Mouse (Mus musculus) layer of hippocampus, adult 11-12 months (tissue): ENCODE measurements at regions not wholly inside any gene's neighbourhood (a gene's known extent, or its start where the extent isn't known, plus 50 kb on each side); places are given as distances from the start of the nearest gene placed in this dataset.

Experiments
- DNase-seq: peaks from one replicate; pipeline ENCODE4 v3.0.0; 2022; ENCODE audit warnings: low spot score

DNA sequence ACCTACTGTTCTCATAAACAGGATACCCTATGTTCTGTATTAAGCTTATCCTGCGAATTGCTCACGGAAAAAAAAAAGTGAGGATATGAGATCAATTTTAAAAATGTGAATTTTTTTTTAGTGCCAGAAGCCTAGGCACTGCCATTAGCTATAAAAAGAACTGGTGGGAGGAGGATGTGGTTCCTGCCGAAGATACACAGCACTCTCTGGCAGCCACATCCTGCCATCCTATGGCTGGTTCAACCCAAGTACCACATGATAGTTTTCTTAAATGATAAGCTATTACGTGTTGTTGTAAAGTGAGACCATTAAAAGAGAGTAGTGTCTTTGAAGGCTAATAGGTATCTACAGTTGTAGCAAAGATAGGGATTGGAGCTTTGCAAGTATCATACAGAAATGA is 58.2 kb upstream of the Ppp3ca start:
- DNase-seq, result peak; percentile 11

DNA sequence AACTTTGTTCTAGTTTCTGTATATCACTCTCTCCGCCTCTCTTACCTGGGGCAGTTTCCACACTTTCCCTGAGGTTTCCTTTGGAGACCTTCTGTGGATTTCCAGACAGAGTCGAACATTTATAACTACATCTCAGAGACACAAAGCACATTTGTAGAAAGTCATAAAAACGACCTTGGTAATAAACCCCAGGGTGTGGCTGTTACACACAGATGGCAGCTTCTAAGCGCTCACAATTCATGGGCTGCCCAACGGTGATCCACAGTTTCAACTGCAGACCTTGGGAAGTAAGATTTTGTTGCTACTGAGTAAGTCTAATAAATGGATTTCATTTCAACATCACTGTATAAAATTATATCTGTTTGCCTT is 59.4 kb upstream of the Ppp3ca start:
- DNase-seq, result no peak

- peak; percentile 3 for DNase-seq
Measured at GRCm38 (mm10) chr3:136609855-136610555, 59.9 kb upstream of the Ppp3ca start.

DNA sequence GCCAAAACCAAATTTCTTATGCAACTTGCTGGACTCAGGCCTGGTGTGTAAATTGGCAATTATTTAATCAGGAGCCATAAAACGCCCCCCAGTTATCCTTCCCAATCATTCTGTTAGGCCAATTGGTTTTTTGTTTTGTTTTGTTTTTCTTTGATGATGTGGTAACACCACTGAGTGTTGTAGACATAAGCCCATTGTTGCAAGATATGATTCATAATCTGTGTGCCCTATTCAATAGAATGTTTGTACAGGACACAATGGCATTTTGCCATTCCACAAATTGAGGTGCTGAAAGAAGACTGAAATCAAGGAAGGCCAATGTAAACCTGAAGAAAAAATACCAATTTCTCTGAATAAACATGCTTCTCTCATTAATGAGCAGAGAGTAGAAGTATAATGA is 68.2 kb upstream of the Ppp3ca start:
- DNase-seq, result no peak

- no peak for DNase-seq
Measured at GRCm38 (mm10) chr3:136583937-136584336, 86.0 kb upstream of the Ppp3ca start.

GRCm38 (mm10) chr3:136578016-136578415 is 91.9 kb upstream of the Ppp3ca start:
- no peak for DNase-seq

GRCm38 (mm10) chr3:136570517-136570916 is 99.4 kb upstream of the Ppp3ca start:
- no peak for DNase-seq

DNA sequence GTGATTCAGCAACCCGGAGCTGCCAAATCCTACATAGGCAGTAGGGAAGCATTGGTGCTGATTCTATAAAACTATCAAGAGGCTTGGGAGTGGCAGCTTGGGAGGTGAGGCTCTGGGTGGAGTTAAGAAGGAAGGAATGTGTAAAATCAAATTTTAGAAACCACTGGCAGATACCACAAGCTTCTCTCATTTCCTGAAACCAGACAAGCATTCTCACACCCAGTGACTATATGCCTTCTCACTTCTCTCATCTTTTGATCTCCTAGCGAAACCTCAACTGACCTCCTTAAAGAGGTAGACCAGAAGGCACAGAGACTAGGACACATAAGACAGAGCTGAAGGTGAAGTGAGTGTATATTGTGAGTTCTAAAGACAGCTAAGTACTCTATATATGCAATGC is 113.4 kb upstream of the Ppp3ca start:
- DNase-seq, result no peak

- DNase-seq, result no peak
Measured at GRCm38 (mm10) chr3:136549471-136549870, 120.5 kb upstream of the Ppp3ca start.

DNA sequence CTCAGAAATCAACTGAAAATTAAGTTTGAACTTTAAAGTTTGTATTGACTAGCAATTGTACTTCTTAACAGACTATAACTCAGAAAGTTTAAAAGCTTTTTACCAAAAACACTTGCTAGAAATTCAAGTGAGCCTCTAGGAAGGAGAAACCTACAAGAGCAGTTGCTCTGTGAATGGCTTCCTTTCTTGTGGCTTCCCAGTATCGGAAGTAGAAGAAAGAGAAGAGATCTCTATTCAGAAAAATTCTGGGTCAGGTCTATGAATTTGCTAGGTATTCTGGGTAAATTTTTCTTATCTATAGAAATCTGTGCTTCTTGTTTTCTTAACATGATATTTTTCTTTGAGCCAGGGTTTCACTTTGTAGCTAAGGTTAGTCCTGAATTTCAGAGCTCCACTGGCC is 138.3 kb upstream of the Ppp3ca start:
- DNase-seq, result no peak

DNA sequence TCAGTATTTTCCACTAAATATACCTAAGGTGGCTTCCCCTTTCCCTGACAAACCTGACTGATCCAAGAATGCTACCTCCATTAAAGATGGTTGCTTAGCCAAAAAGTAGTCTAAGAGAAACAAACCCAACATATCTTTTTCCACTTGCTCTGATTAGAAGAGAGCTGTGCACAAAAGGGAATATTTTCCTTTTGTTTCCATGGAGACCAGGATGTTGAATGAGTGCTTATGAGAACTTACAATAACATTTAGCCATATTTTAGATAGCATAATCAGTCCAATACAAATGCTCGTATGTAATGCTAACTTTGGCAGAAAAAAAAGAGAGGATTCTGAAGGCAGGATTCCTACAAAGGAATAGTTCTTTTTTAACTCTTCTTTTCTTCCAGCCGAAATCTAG is 161.3 kb upstream of the Ppp3ca start:
- no peak for DNase-seq

DNA sequence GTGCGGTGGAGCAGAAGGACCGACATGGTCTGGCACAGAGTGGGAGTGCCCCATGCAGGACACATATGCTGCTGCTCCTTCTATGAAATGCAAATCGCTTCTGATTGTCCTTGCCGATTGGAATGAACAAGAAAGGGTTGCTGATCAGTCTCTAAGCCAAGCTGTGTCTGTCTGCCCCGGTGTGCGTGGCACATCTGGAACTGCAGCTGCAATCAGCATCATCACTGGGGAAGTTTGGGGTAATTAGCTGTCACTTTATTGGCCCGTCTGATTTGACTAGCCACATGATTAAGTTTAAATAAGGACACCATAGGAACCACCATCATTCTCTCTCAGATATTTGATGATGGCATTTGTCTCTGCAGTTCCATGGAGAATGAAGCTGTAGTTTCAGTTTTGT is 162.9 kb upstream of the Ppp3ca start:
- DNase-seq, result no peak

- no peak for DNase-seq
Measured at GRCm38 (mm10) chr3:136494831-136495230, 169.0 kb upstream of the Bank1 start.

- no peak for DNase-seq
Measured at GRCm38 (mm10) chr3:136491683-136492082, 165.8 kb upstream of the Bank1 start.

GRCm38 (mm10) chr3:136471693-136472092 is 145.8 kb upstream of the Bank1 start:
- no peak for DNase-seq

DNA sequence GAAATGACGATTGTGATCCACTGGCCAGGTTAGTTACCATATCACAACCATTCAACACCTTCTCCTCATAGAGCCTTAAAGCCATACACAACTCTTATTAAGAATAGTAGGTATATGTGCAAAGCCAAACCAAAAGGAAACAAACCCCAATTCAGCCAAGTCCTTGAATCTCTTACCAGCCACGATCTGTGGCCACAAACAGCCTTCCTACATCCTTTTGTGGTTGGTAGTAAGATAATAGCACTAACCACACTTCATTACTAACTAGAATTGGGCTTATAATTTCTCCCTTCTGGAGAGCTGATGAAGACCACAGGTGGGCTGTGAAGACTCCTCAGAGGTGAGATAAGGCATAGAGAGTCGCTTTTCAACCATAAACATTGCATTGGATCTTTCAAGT is 136.9 kb upstream of the Bank1 start:
- no peak for DNase-seq

DNA sequence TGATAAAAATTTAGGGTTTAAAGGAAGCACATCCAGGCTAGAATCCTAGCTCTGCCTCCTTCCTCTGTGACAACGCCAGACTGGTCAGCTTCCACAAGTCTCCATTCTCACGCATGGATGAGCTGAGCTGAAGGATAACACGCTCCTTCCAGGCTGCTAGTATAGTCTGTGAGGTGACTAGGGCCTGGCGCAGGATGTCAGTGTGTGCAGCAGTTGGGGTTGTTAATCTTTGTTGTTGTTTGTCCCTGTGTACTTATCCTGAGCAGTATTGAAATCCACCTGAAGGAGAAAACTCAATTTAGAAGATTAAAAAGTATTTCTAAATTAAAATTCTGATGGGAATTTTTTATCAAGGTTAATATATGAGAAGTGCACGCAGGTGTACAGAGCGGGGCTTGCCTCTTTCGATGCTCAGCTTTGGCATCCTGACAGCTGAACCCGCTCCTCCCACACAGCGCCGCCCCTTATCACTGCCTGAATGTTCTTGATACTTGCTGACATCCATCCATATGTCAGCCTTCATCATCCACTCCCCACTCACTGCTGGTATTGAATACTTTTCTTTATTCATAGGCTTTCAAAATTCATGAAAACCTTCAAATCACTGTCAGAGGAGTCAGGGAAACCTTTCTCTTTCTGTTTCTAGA is 130.7 kb upstream of the Bank1 start:
- DNase-seq, result peak; percentile 36

- no peak for DNase-seq
Measured at GRCm38 (mm10) chr3:136455651-136456470, 130.0 kb upstream of the Bank1 start.

- DNase-seq, result no peak
Measured at GRCm38 (mm10) chr3:136454967-136455366, 129.1 kb upstream of the Bank1 start.

DNA sequence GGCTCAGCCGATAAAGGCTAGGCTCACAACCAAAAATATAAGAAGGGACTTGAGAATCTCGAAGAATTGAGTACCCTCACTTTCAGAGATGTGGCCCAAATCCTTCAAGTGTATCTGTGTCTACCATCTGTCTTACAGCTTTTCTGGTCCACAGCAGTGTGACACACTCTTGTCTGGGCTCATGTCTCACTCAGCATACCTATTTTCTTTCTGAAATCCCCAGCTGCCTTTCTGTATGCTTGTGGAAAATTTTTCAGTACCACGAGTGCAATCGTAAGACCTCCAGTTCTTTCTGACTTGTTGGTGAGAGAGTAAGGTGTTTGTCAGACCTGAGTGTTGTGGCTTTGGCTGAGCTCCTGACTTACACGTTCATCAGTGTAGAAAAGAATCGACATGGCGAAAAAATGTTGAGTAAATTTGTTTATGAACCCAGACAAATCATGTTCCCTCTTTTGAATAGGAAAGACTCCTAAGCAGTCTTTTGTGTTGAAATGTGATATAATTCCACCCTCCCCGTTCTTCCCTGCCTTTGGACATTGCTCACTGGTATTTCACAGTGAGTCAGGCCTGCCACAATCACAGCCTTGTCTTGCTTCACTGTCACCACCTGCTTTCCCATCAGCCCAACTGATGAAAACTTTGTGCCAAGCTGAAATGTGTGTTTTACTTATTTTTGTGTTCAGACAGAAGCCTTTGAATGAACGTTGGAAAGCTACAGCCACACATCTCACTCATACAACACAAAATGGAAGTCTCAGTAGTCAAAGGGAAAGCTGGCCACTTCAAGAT is 125.3 kb upstream of the Bank1 start:
- no peak for DNase-seq

GRCm38 (mm10) chr3:136450361-136450895 is 124.6 kb upstream of the Bank1 start:
- DNase-seq, result no peak

DNA sequence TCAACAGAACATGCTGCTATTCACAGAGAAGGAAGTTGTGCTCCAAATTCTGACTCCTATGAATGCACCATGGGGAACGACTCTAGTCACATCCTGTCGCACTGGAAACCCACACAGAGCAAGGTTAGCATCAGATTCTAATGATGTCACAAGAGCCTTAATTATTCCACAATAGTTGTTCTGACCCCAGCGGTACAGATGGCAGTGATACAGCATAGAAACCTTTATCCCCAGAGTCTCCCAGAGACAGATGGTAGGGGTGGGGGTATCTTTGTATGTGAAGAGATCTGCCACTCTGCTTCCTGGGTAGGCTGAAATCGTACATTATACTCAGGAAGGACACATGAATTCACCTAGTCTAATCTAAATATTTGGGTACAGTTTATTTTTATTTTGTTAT is 123.5 kb upstream of the Bank1 start:
- DNase-seq, result no peak
